Mouse (Mus musculus) kidney, adult 9 months (tissue): ENCODE measurements at regions not wholly inside any gene's neighbourhood (a gene's known extent, or its start where the extent isn't known, plus 50 kb on each side); places are given as distances from the start of the nearest gene placed in this dataset.
A peak's percentile ranks its signal among the peaks of the same experiment; 100 is the strongest.
"Not testable (repeated sequence)": the region's sequence is repeated elsewhere in the genome, so short reads cannot be mapped to it uniquely, and the experiment has no call there.

Experiments
- DNase-seq: peaks from one replicate; pipeline ENCODE4 v3.0.0; 2022

DNA sequence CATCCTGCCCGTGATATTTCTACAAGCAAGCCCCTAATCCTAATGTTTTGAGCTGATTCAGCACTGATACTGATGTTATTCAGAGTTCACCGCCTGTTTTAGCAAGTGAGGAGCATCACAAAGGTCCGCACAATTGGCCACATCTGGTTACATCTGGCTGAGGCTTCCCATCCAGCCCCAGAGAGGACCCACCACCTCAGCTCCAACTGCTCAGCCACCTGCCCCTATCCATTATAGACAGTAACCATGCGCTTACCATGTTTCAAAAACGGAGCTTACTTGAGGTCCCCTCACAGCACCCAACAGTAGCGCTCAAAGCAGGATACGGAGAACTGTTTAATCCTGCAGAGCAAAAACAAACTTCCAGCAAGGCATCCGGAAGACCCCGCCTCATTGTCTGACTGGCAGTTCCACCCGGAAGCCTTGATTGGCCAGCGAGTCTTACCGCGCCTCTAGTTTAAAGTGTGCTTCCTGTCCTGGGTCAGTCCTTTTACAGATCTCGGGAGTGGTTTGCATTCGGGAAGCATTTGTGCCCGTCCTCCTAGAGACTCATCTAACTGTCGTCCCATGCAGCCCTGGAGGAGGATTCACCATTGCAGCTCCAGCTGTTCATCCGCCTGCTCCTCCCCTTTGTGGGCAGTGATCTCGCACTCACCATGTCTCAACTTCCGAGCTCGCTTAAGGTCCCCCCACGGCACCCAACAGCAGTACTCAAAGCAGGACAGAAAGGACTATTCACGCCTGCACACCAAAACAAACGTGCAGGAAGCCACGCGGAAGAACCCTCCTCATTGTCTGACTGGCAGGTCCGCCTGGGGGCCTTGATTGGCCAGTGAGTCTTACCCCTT is 69.9 kb upstream of the Zfp825 start:
- peak; percentile 86 for DNase-seq

DNA sequence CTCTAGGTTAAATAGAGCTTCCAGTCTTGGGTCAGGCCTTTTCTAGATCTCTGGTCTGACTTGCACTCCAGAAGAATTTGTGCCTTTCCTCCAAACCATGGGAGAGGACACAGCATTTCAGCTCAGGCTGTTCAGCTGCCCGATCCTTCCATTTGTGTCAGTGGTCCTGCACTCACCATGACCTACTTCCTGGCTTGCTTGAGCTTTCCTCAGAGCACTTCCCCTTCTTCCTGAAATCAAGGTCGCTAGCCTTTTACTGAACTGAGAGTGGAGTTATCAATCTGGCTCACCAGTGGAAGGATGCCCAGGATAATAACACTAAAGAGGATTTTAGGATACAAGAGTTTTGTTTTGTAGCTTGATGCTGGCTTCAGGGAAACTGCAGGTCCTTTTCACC is 70.5 kb upstream of the Zfp825 start:
- not testable (repeated sequence) for DNase-seq

DNA sequence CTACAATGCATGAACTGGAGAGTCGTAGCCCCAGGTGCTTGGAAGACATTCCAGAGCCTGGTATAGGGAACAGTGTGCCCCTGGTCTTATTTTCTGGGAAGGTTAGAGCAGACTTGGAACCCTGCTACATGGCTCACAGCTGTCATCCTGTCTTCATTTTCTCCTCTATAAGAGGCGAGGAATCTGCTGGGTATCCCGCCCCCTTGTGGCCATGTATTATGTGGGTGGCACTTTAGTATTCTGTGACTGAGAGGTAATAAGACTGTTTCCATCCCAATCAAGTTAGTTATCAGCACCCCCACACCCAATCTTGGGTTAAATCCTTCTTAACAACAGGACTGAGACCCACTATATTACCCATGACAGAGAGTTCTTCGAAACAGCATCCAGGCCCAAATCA is 69.4 kb upstream of the Erap1 start:
- DNase-seq, result peak; percentile 24
